Mouse (Mus musculus) granulocyte monocyte progenitor cell, adult 5-6 weeks (primary cell): ENCODE measurements around the gene Fam206a. TPM values are rescaled to one million over a fixed set of nuclear protein-coding genes. Genes with fewer than 3 reads are reported as not detected.

ENCODE experiments used
- ATAC-seq: replicated peaks from 2 replicates; pipeline ENCODE4 v1.8.0; 2016; ENCODE audit warnings: mild to moderate bottlenecking, moderate TSS enrichment, inconsistent platforms; ENCODE audit not compliant: poor library complexity, severe bottlenecking
- total RNA-seq, 2 experiments: library from RNA; stranded (forward) in 1 of 2; stranded (reverse) in 1 of 2; fragments of 200-712, 200-1000 nt in 1 of 2; fragments of >200 nt in 1 of 2; fragmentation: Nextera tagmentation in 1 of 2; gene quantifications; 2 replicates each; pipeline ENCODE4 v1.2.3; 2014 to 2017

Gene Fam206a
- total RNA-seq (2014; fragmentation: Nextera tagmentation) (31.0 and 37.9 TPM in 2 replicates), total RNA-seq (2017) (8.7 and 10.1 TPM in 2 replicates)

DNA sequence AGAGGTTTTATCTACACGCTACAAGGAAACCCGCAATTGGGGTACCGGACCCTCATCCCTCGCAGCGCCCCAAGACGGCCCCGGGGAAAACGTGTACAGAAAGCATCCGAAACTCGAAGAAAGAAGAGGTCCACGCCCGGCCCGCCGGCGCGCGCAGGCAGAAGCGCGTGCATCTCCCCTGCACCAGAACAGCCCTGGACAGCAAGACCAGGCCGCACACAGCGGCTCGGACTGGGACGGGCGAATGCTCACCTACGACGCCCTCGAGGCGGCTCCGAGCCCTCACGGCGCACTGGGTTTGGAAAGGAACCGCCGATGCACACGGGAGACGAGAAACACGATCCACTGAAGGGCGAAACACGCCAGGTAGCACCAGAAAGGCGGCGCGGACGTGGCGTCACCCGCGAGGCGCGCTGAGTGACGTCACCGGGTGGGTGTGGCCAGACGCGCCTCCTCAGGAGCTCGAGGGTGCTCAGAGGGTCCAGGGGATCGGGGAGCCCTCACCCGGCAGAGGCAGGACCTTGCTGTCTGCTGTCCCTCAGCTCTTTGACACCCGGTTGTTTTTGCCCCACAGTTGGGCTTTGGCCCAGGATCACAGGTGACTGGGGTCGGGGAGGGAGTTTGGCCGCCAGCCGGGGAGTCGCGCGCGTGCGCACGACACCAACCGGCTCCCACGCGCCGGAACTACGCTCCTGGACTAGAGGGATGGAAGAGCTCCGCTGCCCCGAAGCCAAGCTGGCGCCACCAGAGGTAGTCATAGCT, at the start of gene Fam206a, which contains the start of gene Elp1:
Gene Fam206a (plus strand): TSS at position 439 of the 762 bp plus-strand sequence.
Gene Elp1 (minus strand): TSS at position 425 of the 762 bp plus-strand sequence.
- ATAC-seq = peak; percentile 95

DNA sequence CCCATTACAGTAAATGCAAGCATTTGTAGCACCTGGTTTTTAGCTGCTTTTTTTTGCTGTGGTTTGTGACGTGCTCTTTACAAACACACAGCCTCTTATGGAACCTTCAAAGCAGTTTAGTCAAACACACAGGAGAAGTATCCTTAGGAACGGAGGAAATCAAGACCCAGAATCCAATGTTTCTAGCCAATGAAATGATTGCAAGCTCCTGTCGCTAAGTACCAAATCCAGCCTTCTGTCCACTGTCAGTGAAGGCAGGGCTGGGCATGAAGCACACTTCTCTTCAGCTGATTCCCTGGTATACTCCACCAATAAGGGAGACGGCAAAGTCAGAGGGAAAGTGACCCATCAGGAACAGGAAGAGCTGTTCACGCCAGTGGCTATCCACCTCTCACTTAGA, 46.1 kb upstream of the Fam206a start:
- ATAC-seq = no peak

GRCm38 (mm10) chr4:56756966-56757600, 45.1 kb upstream of the Fam206a start:
- peak; percentile 94 for ATAC-seq

DNA sequence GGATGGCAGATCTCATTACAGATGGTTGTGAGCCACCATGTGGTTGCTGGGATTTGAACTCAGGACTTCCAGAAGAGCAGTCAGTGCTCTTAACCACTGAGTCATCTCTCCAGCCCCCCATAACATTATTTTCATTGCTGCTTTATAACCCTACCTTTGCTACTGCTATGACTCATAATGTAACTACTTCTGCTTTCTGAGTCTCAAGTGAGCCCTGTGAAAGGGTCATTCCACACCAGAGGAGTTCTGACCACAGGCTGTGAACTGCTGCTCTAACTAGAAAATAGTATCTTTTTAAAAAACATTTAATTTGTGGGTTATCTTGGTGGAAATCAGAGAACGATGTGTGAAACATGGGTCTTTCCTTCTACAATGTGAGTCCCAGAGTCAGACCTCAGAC, 44.5 kb upstream of the Fam206a start:
- peak; percentile 77 for ATAC-seq

GRCm38 (mm10) chr4:56767861-56768284, 34.3 kb upstream of the Fam206a start:
- ATAC-seq = peak; percentile 56

- no peak for ATAC-seq
These were observed 33.2 kb upstream of the Fam206a start for GRCm38 (mm10) chr4:56768913-56769312.

DNA sequence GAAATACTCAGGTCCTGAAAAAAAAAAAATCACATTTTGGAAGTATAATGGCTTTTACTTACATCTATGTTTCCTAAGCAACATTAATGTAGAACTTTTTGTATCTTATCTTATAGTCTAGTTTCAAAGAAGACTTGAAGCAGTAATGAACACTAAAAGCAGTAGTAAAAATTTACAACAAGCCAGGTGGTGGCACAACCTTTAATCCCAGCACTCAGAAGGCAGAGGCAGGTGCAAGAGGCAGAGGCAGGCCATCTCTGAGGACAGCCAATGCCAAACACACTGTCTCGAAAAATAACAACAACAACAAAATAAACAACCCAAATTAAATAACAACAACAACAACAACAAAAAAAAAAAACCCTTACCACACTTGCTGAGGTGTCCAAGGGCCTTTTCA, 31.1 kb upstream of the Fam206a start:
- ATAC-seq = no peak

- no peak for ATAC-seq
These were observed 10.8 kb upstream of the Fam206a start for GRCm38 (mm10) chr4:56791373-56791772.

- ATAC-seq = 0 out of 2 replicates have a peak, but pooled peaks have one; percentile 3
These were observed 565 bp downstream of the Fam206a start for GRCm38 (mm10) chr4:56802669-56803150.

DNA sequence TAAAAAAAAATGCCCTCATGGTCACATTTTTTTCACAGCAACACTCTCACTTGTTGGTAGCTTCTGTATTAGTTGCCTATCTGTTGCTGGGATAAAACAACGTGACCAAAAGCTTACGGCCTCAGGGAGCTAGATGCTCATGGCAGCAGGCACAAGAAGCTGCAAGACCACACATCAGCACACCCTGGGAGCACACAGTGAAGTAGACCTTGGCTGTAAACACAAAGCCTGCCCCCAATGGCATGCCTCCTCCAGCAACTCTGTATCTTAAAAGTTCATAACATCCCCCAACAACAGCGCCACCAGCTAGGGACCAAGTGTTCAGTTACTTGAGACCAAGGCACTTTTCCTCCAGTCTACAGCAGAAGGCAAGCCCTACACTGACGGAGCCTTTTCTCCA, 6.9 kb downstream of the Fam206a start:
- no peak for ATAC-seq

- no peak for ATAC-seq
These were observed 9.5 kb downstream of the Fam206a start for GRCm38 (mm10) chr4:56811642-56812041.

- ATAC-seq = no peak
These were observed 10.0 kb downstream of the Fam206a start for GRCm38 (mm10) chr4:56812096-56812495.

- ATAC-seq = no peak
These were observed 13.0 kb downstream of the Fam206a start for GRCm38 (mm10) chr4:56815131-56815530.

- ATAC-seq = 0 out of 2 replicates have a peak, but pooled peaks have one; percentile 22
These were observed 17.9 kb downstream of the Fam206a start for GRCm38 (mm10) chr4:56820017-56820550.

- no peak for ATAC-seq
These were observed 22.1 kb downstream of the Fam206a start for GRCm38 (mm10) chr4:56824231-56824630.

DNA sequence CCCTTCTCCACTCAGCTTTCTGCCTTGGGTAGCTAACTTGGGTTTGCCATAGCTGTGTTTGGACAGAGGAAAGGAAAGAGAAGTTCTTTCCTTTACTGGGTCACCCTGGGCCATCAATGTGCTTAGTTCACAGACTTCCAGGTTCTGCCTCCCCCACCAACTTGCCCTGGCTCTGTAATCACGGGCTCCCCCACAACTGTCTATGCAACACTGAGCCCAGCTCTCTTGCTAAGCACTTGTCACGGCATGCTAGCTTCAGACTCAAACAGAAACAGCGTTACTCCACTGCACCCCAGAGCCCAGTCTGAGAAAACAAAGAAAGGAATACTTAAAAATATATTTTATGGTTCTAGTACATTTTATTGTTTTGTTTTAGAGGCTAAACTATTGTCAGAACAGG, 26.8 kb downstream of the Fam206a start:
- ATAC-seq = no peak

DNA sequence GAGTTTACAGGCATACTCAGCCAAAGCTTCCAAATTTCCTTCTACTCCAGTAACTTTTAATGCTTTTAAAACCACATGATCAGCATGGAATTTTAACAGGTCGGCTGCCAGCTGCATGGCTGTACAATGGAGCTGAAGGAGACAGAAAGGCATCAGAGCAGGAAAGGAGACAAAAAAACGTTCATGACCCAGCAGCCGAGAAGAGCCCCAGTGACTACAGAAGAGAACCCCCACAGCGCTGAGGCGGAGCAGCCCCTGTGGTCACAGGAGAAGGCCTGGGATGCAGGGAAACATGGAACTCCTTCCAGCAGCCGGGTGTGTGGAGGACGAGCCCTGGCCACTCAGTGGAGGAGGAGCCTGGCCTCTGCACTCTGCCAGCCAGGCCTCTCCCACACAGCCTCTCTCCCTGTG, 27.4 kb downstream of the Fam206a start:
- ATAC-seq = no peak

DNA sequence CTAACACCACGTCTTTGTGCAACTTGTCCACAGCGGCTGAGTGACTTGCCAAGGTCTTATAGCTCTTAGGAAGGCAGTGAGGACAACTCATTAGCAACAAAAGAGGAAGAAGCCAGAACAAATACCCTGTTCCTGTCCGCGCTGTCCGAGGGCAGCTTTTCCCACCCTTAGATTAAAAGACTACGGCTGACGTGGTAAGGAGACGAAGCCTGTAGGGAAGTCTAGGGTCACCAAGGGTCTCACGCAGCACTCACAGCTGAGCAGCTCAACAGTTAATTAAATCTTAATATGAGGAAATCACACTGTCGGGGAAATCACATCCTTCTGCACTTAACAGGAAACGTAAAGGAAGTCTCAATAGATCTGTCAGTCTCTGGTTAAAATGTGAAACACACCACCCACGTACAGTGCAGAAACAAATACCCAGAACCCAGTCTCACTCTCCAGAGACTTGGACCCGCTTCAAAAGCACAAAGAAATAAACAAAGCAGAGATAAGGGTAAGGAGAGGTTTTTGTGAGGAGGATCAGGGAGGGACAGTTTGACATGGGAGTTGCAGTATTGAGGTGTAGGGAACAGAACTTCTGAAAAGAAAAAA, 29.0 kb downstream of the Fam206a start:
- ATAC-seq = no peak

GRCm38 (mm10) chr4:56831998-56832397, 29.9 kb downstream of the Fam206a start:
- ATAC-seq = no peak

DNA sequence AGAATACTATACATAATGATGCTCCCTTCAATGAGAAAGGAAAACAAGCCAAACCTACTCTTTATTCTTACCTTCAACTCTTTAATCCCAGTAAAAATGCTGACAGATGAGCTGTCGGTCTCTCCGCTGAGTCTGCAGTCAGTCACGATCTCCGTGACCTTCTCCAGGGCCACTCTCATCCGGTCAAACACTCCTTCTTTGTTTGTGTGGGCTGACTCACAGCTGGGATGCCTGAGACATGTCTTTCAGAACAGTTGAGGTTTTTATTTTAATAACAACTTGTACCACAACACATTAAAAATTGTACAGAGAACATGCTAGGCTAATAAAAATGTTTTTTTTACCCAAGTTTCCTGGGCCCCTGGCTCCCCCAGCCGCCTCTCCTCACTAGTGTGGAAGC, 35.5 kb downstream of the Fam206a start:
- no peak for ATAC-seq

DNA sequence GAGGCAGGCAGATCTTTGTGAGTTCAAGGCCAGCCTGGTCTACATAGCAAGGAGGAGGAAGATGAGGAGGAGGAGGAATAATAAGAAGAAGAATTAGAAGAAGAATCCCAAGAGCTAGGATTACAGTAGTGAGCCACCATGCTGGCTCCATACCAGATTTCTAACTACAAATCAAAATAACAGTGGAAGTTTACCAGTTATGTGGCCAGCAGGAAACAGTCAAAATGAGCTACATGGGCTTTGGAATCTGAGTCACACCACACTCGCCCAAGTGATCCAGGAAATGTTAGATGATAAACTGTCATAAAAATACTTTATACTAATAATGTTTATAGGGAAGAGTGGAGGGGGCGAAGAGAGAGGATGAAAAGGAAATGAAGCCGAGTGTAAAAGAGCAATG, 38.2 kb downstream of the Fam206a start:
- no peak for ATAC-seq
